Mouse (Mus musculus): Measurements from ENCODE around the gene Tax1bp3. TPM values are rescaled to one million over a fixed set of nuclear protein-coding genes. Genes with fewer than 3 reads are reported as not detected.

Tax1bp3 gene
- polyA plus RNA-seq, 1 experiment from 2014 or later, result 34.8 TPM

- WGBS (ENCODE audit: insufficient replicate concordance), result 64% methylated on average over 5 of the region's 5 CpGs
- no peak overlapping the region for H3K27ac ChIP-seq
- ATAC-seq (ENCODE audit: low read depth), result no peak
- H3K36me3 ChIP-seq, result no peaks in the 10 kb centered on the region
- H3K27me3 ChIP-seq, result no peaks in the 10 kb centered on the region
- no peak overlapping the region for H3K9ac ChIP-seq
- H3K4me3 ChIP-seq (replicated peaks), result no peak overlapping the region
- H3K4me1 ChIP-seq (replicated peaks), result no peaks in the 10 kb centered on the region
- DNase-seq, result no peak
- H3K9me3 ChIP-seq (replicated peaks), result no peaks in the 10 kb centered on the region
- H3K4me2 ChIP-seq, result no peak overlapping the region
These were observed 53.2 kb downstream of the Tax1bp3 start for GRCm38 (mm10) chr11:73230081-73230480.

DNA sequence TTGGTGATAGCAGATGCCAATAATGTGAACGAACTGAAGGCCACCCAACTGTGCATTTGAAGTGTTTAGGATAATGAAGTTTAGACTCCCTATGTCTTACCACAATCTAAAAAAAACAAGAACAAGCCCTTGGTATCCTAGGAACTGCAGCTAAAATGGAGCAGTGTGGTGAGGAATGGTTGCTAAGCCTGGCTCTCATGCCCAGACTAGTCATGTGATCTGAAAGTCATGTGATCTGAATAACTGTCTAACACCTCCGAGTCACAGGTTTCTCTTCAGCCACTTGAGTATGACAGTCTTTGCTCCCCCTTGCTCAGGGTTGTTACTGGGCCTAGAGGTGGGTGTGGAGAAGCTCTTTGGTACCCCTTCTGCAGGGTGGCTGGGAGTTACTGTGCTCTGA is 55.6 kb downstream of the Tax1bp3 start:
- no peak for DNase-seq
- 37% methylated on average over 2 of the region's 2 CpGs for WGBS (ENCODE audit: insufficient replicate concordance)
- no peak overlapping the region for H3K4me2 ChIP-seq
- ATAC-seq (ENCODE audit: low read depth), result no peak
- no peaks in the 10 kb centered on the region for H3K9me3 ChIP-seq (replicated peaks)
- no peaks in the 10 kb centered on the region for H3K27me3 ChIP-seq
- H3K9ac ChIP-seq, result no peak overlapping the region
- H3K36me3 ChIP-seq, result no peaks in the 10 kb centered on the region
- H3K27ac ChIP-seq, result no peak overlapping the region
- H3K4me3 ChIP-seq (replicated peaks), result no peak overlapping the region
- no peaks in the 10 kb centered on the region for H3K4me1 ChIP-seq (replicated peaks)

Other genes starting within 250 kb of the Tax1bp3 start
- 8.2 and 11.1 TPM in 2 replicates for gene Atp2a3, start 215.9 kb upstream of the Tax1bp3 start, polyA plus RNA-seq (2015; fragmentation: Nextera tagmentation; extraction: Ambion mirVana)
- gene P2rx1, start 178.0 kb upstream of the Tax1bp3 start, polyA plus RNA-seq (2015; fragmentation: Nextera tagmentation; extraction: Ambion mirVana), result 8.7 and 8.9 TPM in 2 replicates
- gene Camkk1, start 158.1 kb upstream of the Tax1bp3 start, polyA plus RNA-seq (2015; fragmentation: Nextera tagmentation; extraction: Ambion mirVana), result 0.79 and 0.90 TPM in 2 replicates
- 5.7 and 6.2 TPM in 2 replicates for gene Ncbp3, start 129.3 kb upstream of the Tax1bp3 start, polyA plus RNA-seq (2015; fragmentation: Nextera tagmentation; extraction: Ambion mirVana)
- 0.12 TPM in 2 replicates for gene Itgae, start 86.5 kb upstream of the Tax1bp3 start, polyA plus RNA-seq (2015; fragmentation: Nextera tagmentation; extraction: Ambion mirVana)
- 13.8 and 15.6 TPM in 2 replicates for gene Haspin, start 38.8 kb upstream of the Tax1bp3 start, polyA plus RNA-seq (2015; fragmentation: Nextera tagmentation; extraction: Ambion mirVana)
- 0.19 and 0.20 TPM in 2 replicates for gene P2rx5, start 16.7 kb upstream of the Tax1bp3 start, polyA plus RNA-seq (2015; fragmentation: Nextera tagmentation; extraction: Ambion mirVana)
- 97.4 and 98.5 TPM in 2 replicates for gene Emc6, start within 50 bp of the Tax1bp3 start, polyA plus RNA-seq (2015; fragmentation: Nextera tagmentation; extraction: Ambion mirVana)
- 6.2 and 7.6 TPM in 2 replicates for gene Ctns, start 22.0 kb downstream of the Tax1bp3 start, polyA plus RNA-seq (2015; fragmentation: Nextera tagmentation; extraction: Ambion mirVana)
- 2.2 TPM in 2 replicates for gene Shpk, start 22.4 kb downstream of the Tax1bp3 start, polyA plus RNA-seq (2015; fragmentation: Nextera tagmentation; extraction: Ambion mirVana)
- gene Trpv1, start 57.2 kb downstream of the Tax1bp3 start, polyA plus RNA-seq (2015; fragmentation: Nextera tagmentation; extraction: Ambion mirVana), result not detected in 2 replicates
- 0.01 TPM in 1 of 2 replicates, not detected in the other for gene Trpv3, start 90.3 kb downstream of the Tax1bp3 start, polyA plus RNA-seq (2015; fragmentation: Nextera tagmentation; extraction: Ambion mirVana)
- gene Aspa, start 152.5 kb downstream of the Tax1bp3 start, polyA plus RNA-seq (2015; fragmentation: Nextera tagmentation; extraction: Ambion mirVana), result 2.0 and 2.1 TPM in 2 replicates
- not detected in 2 replicates for gene Gm49340, start 152.7 kb downstream of the Tax1bp3 start, polyA plus RNA-seq (2015; fragmentation: Nextera tagmentation; extraction: Ambion mirVana)
- gene Spata22, start 152.7 kb downstream of the Tax1bp3 start, polyA plus RNA-seq (2015; fragmentation: Nextera tagmentation; extraction: Ambion mirVana), result 1.2 and 2.7 TPM in 2 replicates
- gene Olfr20, start 173.7 kb downstream of the Tax1bp3 start, polyA plus RNA-seq (2015; fragmentation: Nextera tagmentation; extraction: Ambion mirVana), result not detected in 2 replicates
- not detected in 2 replicates for gene Olfr376, start 194.2 kb downstream of the Tax1bp3 start, polyA plus RNA-seq (2015; fragmentation: Nextera tagmentation; extraction: Ambion mirVana)
- not detected in 2 replicates for gene Olfr1, start 222.5 kb downstream of the Tax1bp3 start, polyA plus RNA-seq (2015; fragmentation: Nextera tagmentation; extraction: Ambion mirVana)